In the genomic region with DNA sequence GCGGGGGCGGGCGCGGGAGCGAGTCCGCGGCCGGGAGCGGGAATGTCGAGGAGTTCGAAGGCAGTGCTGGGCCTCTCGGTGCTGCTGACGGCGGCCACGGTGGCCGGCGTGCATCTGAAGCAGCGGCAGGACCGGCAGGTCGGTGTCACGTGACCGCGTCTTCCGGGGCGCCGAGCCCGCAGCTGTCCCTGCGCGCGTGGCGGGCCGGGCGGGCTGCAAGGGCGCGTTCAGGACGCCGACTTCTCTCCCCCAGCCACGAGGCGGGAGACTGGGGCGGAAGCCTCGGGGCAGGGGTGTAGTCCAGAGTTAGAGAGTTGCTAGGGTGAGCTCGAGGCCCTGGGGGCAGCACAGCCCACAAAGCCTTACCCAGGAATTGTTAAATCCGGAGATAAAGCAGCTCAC, we compare ENCODE assay signal across 8 mouse cellular contexts. TPM values are rescaled to one million over a fixed set of nuclear protein-coding genes. Genes with fewer than 3 reads are reported as not detected.
A peak's percentile ranks its signal among the peaks of the same experiment; 100 is the strongest.
DNase-seq lines count a peak whose midpoint lies in the region; ATAC-seq and TF ChIP-seq lines count a peak whose summit lies in the region.

No protein-coding gene starts in this region.

- no peak for TF ChIP-seq CTCF in MEL (IDR thresholded peaks at IDR 0.05 in 2 of 3, conservative IDR thresholded peaks at IDR 0.05 in 1 of 3; ENCODE audit: control insufficient read depth in 1 of 3, insufficient read depth in 1 of 3, low read depth in 2 of 3, low read length in 3 of 3, poor library complexity in 1 of 3, severe bottlenecking in 1 of 3)

- DNase-seq in left cerebral cortex, postnatal 4 days = peak; percentile 69
- DNase-seq in left cerebral cortex, postnatal 25 days (ENCODE audit: low spot score in 2 of 2) = no peak
- peak; percentile 85 for DNase-seq in MEL (ENCODE audit: low read depth, low spot score)
- DNase-seq in embryo, embryonic 10.5 days (ENCODE audit: low spot score) = peak; percentile 79
- DNase-seq in hindbrain, embryonic 11.5 days (ENCODE audit: low spot score) = peak; percentile 83
- no peak for DNase-seq in midbrain, embryonic 10.5 days (ENCODE audit: low spot score)
- DNase-seq in thymus, postnatal 25 days = peak; percentile 88
- no peak for DNase-seq in frontal cortex, postnatal 25 days (ENCODE audit: low spot score in 2 of 2)

- peaks cover 24% of the 10 kb centered on the region for H3K79me2 ChIP-seq in MEL (ENCODE audit: control insufficient read depth, insufficient read depth, low read length, poor library complexity)

- peaks cover 3 to 7% of the 10 kb centered on the region in 2 experiments; a peak in 3 of 4 replicates for H3K4me1 ChIP-seq in MEL (ENCODE audit: control insufficient read depth in 1 of 2, insufficient read depth in 2 of 2, low read length in 2 of 2)
- no peaks in the 10 kb centered on the region; the same call in 1 of the 2 replicates for H3K4me1 ChIP-seq in hindbrain, embryonic 11.5 days (replicated peaks; ENCODE audit: control insufficient read depth, insufficient read depth, low read length)
- peaks cover 20% of the 10 kb centered on the region for H3K4me1 ChIP-seq in midbrain, embryonic 10.5 days

- peak overlapping the region; percentile 93 for H3K27ac ChIP-seq in MEL (ENCODE audit: control insufficient read depth, low read depth, low read length)
- peak overlapping the region; percentile 92 for H3K27ac ChIP-seq in hindbrain, embryonic 11.5 days (ENCODE audit: low read depth, low read length)
- H3K27ac ChIP-seq in midbrain, embryonic 10.5 days (replicated peaks) = peak overlapping the region; percentile 98

- H3K27me3 ChIP-seq in MEL (ENCODE audit: control insufficient read depth in 1 of 2, insufficient read depth in 2 of 2, low read length in 2 of 2) = no peaks in the 10 kb centered on the region; a peak in 1 of 4 replicates
- H3K27me3 ChIP-seq in hindbrain, embryonic 11.5 days (ENCODE audit: control insufficient read depth, insufficient read depth, low read length) = no peaks in the 10 kb centered on the region
- H3K27me3 ChIP-seq in midbrain, embryonic 10.5 days (ENCODE audit: low read depth, poor library complexity, severe bottlenecking) = no peaks in the 10 kb centered on the region

- no peaks in the 10 kb centered on the region for H3K9me3 ChIP-seq in MEL (replicated peaks; ENCODE audit: insufficient read depth, low read length)
- no peaks in the 10 kb centered on the region for H3K9me3 ChIP-seq in hindbrain, embryonic 11.5 days (ENCODE audit: control insufficient read depth, low read length)
- H3K9me3 ChIP-seq in midbrain, embryonic 10.5 days (replicated peaks) = no peaks in the 10 kb centered on the region

- under 1% methylated on average over 30 of the region's 43 CpGs for WGBS in hindbrain, embryonic 11.5 days
- 0% methylated on average over 43 of the region's 43 CpGs for WGBS in midbrain, embryonic 10.5 days

- intact Hi-C loops in left cerebral cortex, postnatal 4 days (cut with DNase I) = no loop called here
- intact Hi-C loops in left cerebral cortex, postnatal 25 days (cut with DNase I) = loop anchor here (2.0 kb wide), 2 partner anchors 38 to 76 kb away; no protein-coding TSS in a partner anchor

- peak overlapping the region; percentile 79 to 92 for H3K4me3 ChIP-seq in MEL (ENCODE audit: control insufficient read depth in 1 of 2, insufficient read depth in 1 of 2, low read depth in 2 of 2, low read length in 2 of 2)
- H3K4me3 ChIP-seq in hindbrain, embryonic 11.5 days (ENCODE audit: low read depth, low read length) = peak overlapping the region; percentile 82
- peak overlapping the region; percentile 60 for H3K4me3 ChIP-seq in midbrain, embryonic 10.5 days

- no peak for TF ChIP-seq RAD21 in MEL (IDR thresholded peaks at IDR 0.05; ENCODE audit: low read depth, low read length)

- peak; percentile 92 for ATAC-seq in hindbrain, embryonic 11.5 days (ENCODE audit: low FRiP score)

- TF ChIP-seq POLR2A in MEL (IDR thresholded peaks at IDR 0.05; ENCODE audit: control insufficient read depth in 1 of 2, insufficient read depth in 1 of 2, low read depth in 1 of 2, low read length in 2 of 2, poor library complexity in 1 of 2) = peak; percentile 68 to 74; a peak in 3 of 4 replicates

- peak overlapping the region; percentile 98 for H3K9ac ChIP-seq in MEL (ENCODE audit: control insufficient read depth, low read depth, low read length, poor library complexity, severe bottlenecking)
- peak overlapping the region; percentile 86 for H3K9ac ChIP-seq in hindbrain, embryonic 11.5 days (ENCODE audit: low read depth, low read length)

- H3K36me3 ChIP-seq in MEL (ENCODE audit: control insufficient read depth in 1 of 2, insufficient read depth in 2 of 2, low read length in 2 of 2) = peaks cover 6 to 12% of the 10 kb centered on the region in 2 experiments
- no peaks in the 10 kb centered on the region for H3K36me3 ChIP-seq in hindbrain, embryonic 11.5 days (ENCODE audit: control insufficient read depth, insufficient read depth, low read length)
- peaks cover 16% of the 10 kb centered on the region for H3K36me3 ChIP-seq in midbrain, embryonic 10.5 days

- TF ChIP-seq EP300 in MEL (IDR thresholded peaks at IDR 0.05; ENCODE audit: low read depth in 1 of 2, low read length in 2 of 2) = no peak

- peak overlapping the region; percentile 37 for H3K4me2 ChIP-seq in hindbrain, embryonic 11.5 days (replicated peaks; ENCODE audit: low read depth, low read length)

TF ChIP-seq in MEL, 35 proteins besides CTCF, POLR2A, EP300 and RAD21 (continues in another document):
- TF ChIP-seq USF1 (IDR thresholded peaks at IDR 0.05; ENCODE audit: low read depth, low read length) = peak; percentile 93
- TF ChIP-seq HCFC1 (IDR thresholded peaks at IDR 0.05; ENCODE audit: low read depth, low read length) = no peak
- no peak for TF ChIP-seq POLR2AphosphoS5 (IDR thresholded peaks at IDR 0.05; ENCODE audit: borderline replicate concordance, low read depth, low read length)
- no peak for TF ChIP-seq NRF1 (IDR thresholded peaks at IDR 0.05; ENCODE audit: insufficient read depth, low read depth, low read length, poor library complexity, severe bottlenecking)
- TF ChIP-seq RCOR1 (IDR thresholded peaks at IDR 0.05; ENCODE audit: low read depth, low read length) = no peak
- TF ChIP-seq POLR2AphosphoS2 (IDR thresholded peaks at IDR 0.05; ENCODE audit: low read length) = no peak
- TF ChIP-seq MXI1 (IDR thresholded peaks at IDR 0.05; ENCODE audit: low read depth, low read length) = peak; percentile 42; the same call in 1 of the 2 replicates
- TF ChIP-seq SMC3 (IDR thresholded peaks at IDR 0.05; ENCODE audit: low read depth, low read length) = no peak
- TF ChIP-seq ELF1 (IDR thresholded peaks at IDR 0.05; ENCODE audit: low read depth, low read length) = no peak
- TF ChIP-seq TBP (IDR thresholded peaks at IDR 0.05; ENCODE audit: low read depth, low read length) = 0 out of 2 replicates have a peak, but pooled peaks have one; percentile 22
- peak; percentile 76; the same call in 1 of the 2 replicates for TF ChIP-seq BHLHE40 (IDR thresholded peaks at IDR 0.05; ENCODE audit: borderline replicate concordance, low read depth, low read length)
- TF ChIP-seq ETS1 (IDR thresholded peaks at IDR 0.05; ENCODE audit: low read depth, low read length) = no peak
- peak; percentile 52; the same call in 1 of the 2 replicates for TF ChIP-seq MYC (IDR thresholded peaks at IDR 0.05; ENCODE audit: low read depth, low read length)
- TF ChIP-seq ZKSCAN1 (IDR thresholded peaks at IDR 0.05; ENCODE audit: low read depth, low read length) = no peak
- TF ChIP-seq ZNF384 (IDR thresholded peaks at IDR 0.05; ENCODE audit: low read depth, low read length) = no peak
- TF ChIP-seq GABPA (IDR thresholded peaks at IDR 0.05; ENCODE audit: low read depth, low read length) = no peak
- no peak for TF ChIP-seq ZC3H11A (IDR thresholded peaks at IDR 0.05; ENCODE audit: low read depth, low read length)
- no peak for TF ChIP-seq E2F4 (IDR thresholded peaks at IDR 0.05; ENCODE audit: borderline replicate concordance, low read depth, low read length)
- TF ChIP-seq GATA1 (IDR thresholded peaks at IDR 0.05; ENCODE audit: low read depth, low read length) = no peak
- TF ChIP-seq MAX (IDR thresholded peaks at IDR 0.05; ENCODE audit: low read length) = peak; percentile 18; the same call in 1 of the 2 replicates
- no peak for TF ChIP-seq JUND (IDR thresholded peaks at IDR 0.05; ENCODE audit: low read depth, low read length)
- no peak for TF ChIP-seq UBTF (IDR thresholded peaks at IDR 0.05; ENCODE audit: borderline replicate concordance, insufficient read depth, low read depth, low read length)
- no peak for TF ChIP-seq TAL1 (IDR thresholded peaks at IDR 0.05; ENCODE audit: low read length)
- TF ChIP-seq KAT2A (conservative IDR thresholded peaks at IDR 0.05; ENCODE audit: low read depth, low read length) = no peak
- TF ChIP-seq CHD1 (IDR thresholded peaks at IDR 0.05; ENCODE audit: low read depth, low read length) = no peak

RNA-seq across cellular contexts. Expression of gene Pet117, which starts 0.2 kb away (rescaled TPM):
- 1 to 10 TPM; 4.4 to 5.9 TPM for total RNA-seq in left cerebral cortex, postnatal 4 days (2021)
- total RNA-seq in left cerebral cortex, postnatal 25 days (2021) = 1 to 10 TPM; 7.4 to 9.1 TPM
- not detected in 2 replicates for total RNA-seq in MEL (2012; rRNA removed)
- polyA plus RNA-seq in MEL (2012; ENCODE audit: insufficient read depth in 1 of 2, insufficient read length in 2 of 2, low read depth in 1 of 2, low replicate concordance in 2 of 2, missing spikeins in 1 of 2) = not detected
- polyA plus RNA-seq in hindbrain, embryonic 11.5 days (2014; fragmentation: Nextera tagmentation; extraction: Ambion mirVana) = 0.94 and 1.9 TPM in 2 replicates
- not detected in 2 replicates for polyA plus RNA-seq in midbrain, embryonic 10.5 days (2016; fragmentation: Nextera tagmentation; extraction: Ambion mirVana)

RNA-seq across cellular contexts. Expression of gene Kat14, which starts 0.2 kb away (rescaled TPM):
- 10 to 100 TPM; 21.2 to 24.1 TPM for total RNA-seq in left cerebral cortex, postnatal 4 days (2021)
- total RNA-seq in left cerebral cortex, postnatal 25 days (2021) = 10 to 100 TPM; 32.2 to 36.0 TPM
- 24.6 and 25.9 TPM in 2 replicates for total RNA-seq in MEL (2012; rRNA removed)
- polyA plus RNA-seq in MEL (2012; ENCODE audit: insufficient read depth in 1 of 2, insufficient read length in 2 of 2, low read depth in 1 of 2, low replicate concordance in 2 of 2, missing spikeins in 1 of 2) = 10 to 100 TPM in 1 of 2 experiments, not detected in 1; 52.9 TPM
- 30.8 and 31.0 TPM in 2 replicates for polyA plus RNA-seq in hindbrain, embryonic 11.5 days (2014; fragmentation: Nextera tagmentation; extraction: Ambion mirVana)
- polyA plus RNA-seq in midbrain, embryonic 10.5 days (2016; fragmentation: Nextera tagmentation; extraction: Ambion mirVana) = 58.9 and 60.1 TPM in 2 replicates

RNA-seq across cellular contexts. Expression of gene Ovol2, which starts 37.1 kb away (rescaled TPM):
- total RNA-seq in left cerebral cortex, postnatal 4 days (2021) = under 1 TPM; 0.64 to 0.77 TPM
- 1 to 10 TPM; 6.8 to 8.6 TPM for total RNA-seq in left cerebral cortex, postnatal 25 days (2021)
- not detected in 2 replicates for total RNA-seq in MEL (2012; rRNA removed)
- not detected for polyA plus RNA-seq in MEL (2012; ENCODE audit: insufficient read depth in 1 of 2, insufficient read length in 2 of 2, low read depth in 1 of 2, low replicate concordance in 2 of 2, missing spikeins in 1 of 2)
- 0.25 and 0.28 TPM in 2 replicates for polyA plus RNA-seq in hindbrain, embryonic 11.5 days (2014; fragmentation: Nextera tagmentation; extraction: Ambion mirVana)
- polyA plus RNA-seq in midbrain, embryonic 10.5 days (2016; fragmentation: Nextera tagmentation; extraction: Ambion mirVana) = not detected in 2 replicates

Comparison
In these comparisons a context has a peak if more than half of its experiments do, and no peak if none do; other contexts are left out.
1. DNase-seq: peak in left cerebral cortex, postnatal 4 days (single experiment), MEL (single experiment), embryo, embryonic 10.5 days (single experiment), hindbrain, embryonic 11.5 days (single experiment) and thymus, postnatal 25 days (single experiment); none in left cerebral cortex, postnatal 25 days (0 of 2), midbrain, embryonic 10.5 days (single experiment) and frontal cortex, postnatal 25 days (0 of 2).
2. Peak in every context shown above with its lines, with median percentiles within 50 percentile points of each other: H3K27ac ChIP-seq and H3K4me3 ChIP-seq.